Mouse (Mus musculus): ENCODE measurements at regions not wholly inside any gene's neighbourhood (a gene's known extent, or its start where the extent isn't known, plus 50 kb on each side); places are given as distances from the start of the nearest gene placed in this dataset.

DNA sequence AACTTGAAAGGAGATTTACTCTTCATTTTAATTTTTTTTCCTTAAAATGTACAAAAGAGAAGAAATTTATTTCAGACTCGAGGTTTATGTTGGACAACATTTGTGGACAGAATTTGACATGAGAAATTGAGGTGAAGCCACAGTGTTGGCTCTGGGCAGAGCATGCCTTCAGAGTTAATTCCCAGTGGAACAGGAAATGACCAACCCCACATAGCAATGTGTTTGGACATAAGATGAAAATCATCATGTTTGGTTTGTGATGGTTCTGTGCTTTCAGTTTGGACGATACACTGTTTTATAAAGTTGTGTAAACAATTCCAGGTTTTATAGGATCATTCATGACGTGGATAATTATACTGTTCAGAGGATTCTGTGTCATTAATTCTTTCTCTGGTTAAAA lies 271.9 kb upstream of the Mettl25 start:
- H3K27me3 ChIP-seq (replicated peaks; ENCODE audit: control insufficient read depth, insufficient read depth, low read length): no peaks in the 10 kb centered on the region
- 79% methylated on average over 3 of the region's 3 CpGs for WGBS
- no peak overlapping the region for H3K4me2 ChIP-seq (ENCODE audit: low read length)
- no peak overlapping the region for H3K4me3 ChIP-seq (ENCODE audit: low read length)
- no peak overlapping the region for H3K27ac ChIP-seq (ENCODE audit: low read depth, low read length)
- ATAC-seq: no peak
- H3K4me1 ChIP-seq (ENCODE audit: control insufficient read depth, insufficient read depth, low read depth, low read length): no peaks in the 10 kb centered on the region
- no peak overlapping the region for H3K9ac ChIP-seq (ENCODE audit: low read depth, low read length)
- no peaks in the 10 kb centered on the region; the same call in 1 of the 2 replicates for H3K9me3 ChIP-seq (ENCODE audit: control insufficient read depth, low read length)
- H3K36me3 ChIP-seq (ENCODE audit: control insufficient read depth, insufficient read depth, low read length): no peaks in the 10 kb centered on the region

GRCm38 (mm10) chr10:106114743-106115486 lies 273.7 kb upstream of the Mettl25 start:
- Histone ChIP-seq H3K9ac (ENCODE audit: low read depth, low read length) (no peak overlapping the region), H3K27me3 (replicated peaks; ENCODE audit: control insufficient read depth, insufficient read depth, low read length) (no peaks in the 10 kb centered on the region), H3K9me3 (ENCODE audit: control insufficient read depth, low read length) (no peaks in the 10 kb centered on the region; the same call in 1 of the 2 replicates), H3K4me1 (ENCODE audit: control insufficient read depth, insufficient read depth, low read depth, low read length) (no peaks in the 10 kb centered on the region), H3K27ac (ENCODE audit: low read depth, low read length) (no peak overlapping the region), H3K4me2 (ENCODE audit: low read length) (no peak overlapping the region), H3K4me3 (ENCODE audit: low read length) (no peak overlapping the region), H3K36me3 (ENCODE audit: control insufficient read depth, insufficient read depth, low read length) (no peaks in the 10 kb centered on the region)
- ATAC-seq: peak; percentile 87; the same call in 1 of the 2 replicates
- WGBS: 44% methylated on average over 6 of the region's 6 CpGs

GRCm38 (mm10) chr10:106121826-106122225 lies 280.6 kb upstream of the Mettl25 start:
- Histone ChIP-seq H3K9ac (ENCODE audit: low read depth, low read length) (no peak overlapping the region), H3K4me3 (ENCODE audit: low read length) (no peak overlapping the region), H3K36me3 (ENCODE audit: control insufficient read depth, insufficient read depth, low read length) (no peaks in the 10 kb centered on the region), H3K27ac (ENCODE audit: low read depth, low read length) (no peak overlapping the region), H3K4me1 (ENCODE audit: control insufficient read depth, insufficient read depth, low read depth, low read length) (no peaks in the 10 kb centered on the region), H3K9me3 (ENCODE audit: control insufficient read depth, low read length) (no peaks in the 10 kb centered on the region), H3K27me3 (replicated peaks; ENCODE audit: control insufficient read depth, insufficient read depth, low read length) (no peaks in the 10 kb centered on the region), H3K4me2 (ENCODE audit: low read length) (no peak overlapping the region)
- no peak for ATAC-seq
- 71% methylated on average over 2 of the region's 2 CpGs for WGBS

DNA sequence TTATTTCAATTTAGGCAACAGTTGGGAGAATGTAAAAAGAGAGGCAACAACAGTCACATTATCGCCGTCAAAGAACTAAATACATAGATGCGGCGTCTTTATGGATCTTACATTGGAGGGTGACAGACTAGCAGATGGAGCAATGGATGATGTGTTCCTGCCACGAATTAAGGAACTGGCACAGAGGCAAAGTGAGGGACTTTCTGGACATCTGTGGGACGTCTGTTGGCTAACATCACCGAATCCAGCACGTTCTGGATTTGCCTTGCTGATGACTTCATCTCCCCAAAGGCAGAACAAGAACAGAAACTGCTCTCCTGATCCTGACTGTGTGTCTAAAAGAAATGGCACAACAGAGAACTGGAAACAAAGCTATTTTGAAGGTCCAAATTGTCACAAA lies 281.8 kb upstream of the Mettl25 start:
- Histone ChIP-seq H3K4me2 (ENCODE audit: low read length) (no peak overlapping the region), H3K36me3 (ENCODE audit: control insufficient read depth, insufficient read depth, low read length) (no peaks in the 10 kb centered on the region), H3K9ac (ENCODE audit: low read depth, low read length) (no peak overlapping the region), H3K4me3 (ENCODE audit: low read length) (no peak overlapping the region), H3K27me3 (replicated peaks; ENCODE audit: control insufficient read depth, insufficient read depth, low read length) (no peaks in the 10 kb centered on the region), H3K9me3 (ENCODE audit: control insufficient read depth, low read length) (no peaks in the 10 kb centered on the region), H3K27ac (ENCODE audit: low read depth, low read length) (no peak overlapping the region), H3K4me1 (ENCODE audit: control insufficient read depth, insufficient read depth, low read depth, low read length) (no peaks in the 10 kb centered on the region)
- peak; percentile 58; the same call in 1 of the 2 replicates for ATAC-seq
- 77% methylated on average over 8 of the region's 8 CpGs for WGBS

DNA sequence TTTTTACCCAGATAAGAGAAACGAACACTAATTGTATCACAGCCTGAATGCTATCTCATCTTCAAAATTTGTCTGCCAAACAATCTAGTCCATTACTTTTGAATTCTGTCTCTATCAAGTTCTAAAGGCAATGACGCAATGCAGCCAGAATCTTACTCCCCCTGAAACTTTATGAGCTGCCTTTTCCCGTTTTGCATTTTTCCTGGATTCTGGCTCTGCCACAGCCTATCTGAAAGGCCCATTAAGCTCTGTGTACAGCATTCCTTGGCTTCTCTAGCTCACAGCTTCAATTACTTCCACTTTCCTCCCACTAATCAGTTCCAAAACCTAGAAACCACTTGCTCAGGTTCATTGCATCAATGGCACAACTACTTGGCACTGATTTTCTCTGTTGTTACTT lies 298.0 kb upstream of the Ppfia2 start:
- H3K9me3 ChIP-seq (ENCODE audit: control insufficient read depth, low read length): no peaks in the 10 kb centered on the region
- H3K27ac ChIP-seq (ENCODE audit: low read depth, low read length): no peak overlapping the region
- no peak for ATAC-seq
- no peak overlapping the region for H3K4me3 ChIP-seq (ENCODE audit: low read length)
- no peaks in the 10 kb centered on the region for H3K4me1 ChIP-seq (ENCODE audit: control insufficient read depth, insufficient read depth, low read depth, low read length)
- H3K27me3 ChIP-seq (replicated peaks; ENCODE audit: control insufficient read depth, insufficient read depth, low read length): no peaks in the 10 kb centered on the region
- H3K4me2 ChIP-seq (ENCODE audit: low read length): no peak overlapping the region
- 86% methylated on average over 3 of the region's 3 CpGs for WGBS
- no peak overlapping the region for H3K9ac ChIP-seq (ENCODE audit: low read depth, low read length)
- H3K36me3 ChIP-seq (ENCODE audit: control insufficient read depth, insufficient read depth, low read length): no peaks in the 10 kb centered on the region

- ATAC-seq: peak; percentile 71; the same call in 1 of the 2 replicates
- Histone ChIP-seq H3K9me3 (ENCODE audit: control insufficient read depth, low read length) (no peaks in the 10 kb centered on the region), H3K4me1 (ENCODE audit: control insufficient read depth, insufficient read depth, low read depth, low read length) (no peaks in the 10 kb centered on the region), H3K9ac (ENCODE audit: low read depth, low read length) (no peak overlapping the region), H3K4me3 (ENCODE audit: low read length) (no peak overlapping the region), H3K36me3 (ENCODE audit: control insufficient read depth, insufficient read depth, low read length) (no peaks in the 10 kb centered on the region), H3K27me3 (replicated peaks; ENCODE audit: control insufficient read depth, insufficient read depth, low read length) (no peaks in the 10 kb centered on the region), H3K4me2 (ENCODE audit: low read length) (no peak overlapping the region), H3K27ac (ENCODE audit: low read depth, low read length) (no peak overlapping the region)
- WGBS: 47% methylated on average over 1 of the region's 1 CpGs
Observed at GRCm38 (mm10) chr10:106174433-106174832, 295.7 kb upstream of the Ppfia2 start.

- Histone ChIP-seq H3K9me3 (ENCODE audit: control insufficient read depth, low read length) (no peaks in the 10 kb centered on the region), H3K9ac (ENCODE audit: low read depth, low read length) (no peak overlapping the region), H3K27me3 (replicated peaks; ENCODE audit: control insufficient read depth, insufficient read depth, low read length) (no peaks in the 10 kb centered on the region), H3K4me2 (ENCODE audit: low read length) (no peak overlapping the region), H3K36me3 (ENCODE audit: control insufficient read depth, insufficient read depth, low read length) (no peaks in the 10 kb centered on the region), H3K4me3 (ENCODE audit: low read length) (no peak overlapping the region), H3K4me1 (ENCODE audit: control insufficient read depth, insufficient read depth, low read depth, low read length) (no peaks in the 10 kb centered on the region), H3K27ac (ENCODE audit: low read depth, low read length) (no peak overlapping the region)
- 93% methylated on average over 3 of the region's 3 CpGs for WGBS
- no peak for ATAC-seq
Observed at GRCm38 (mm10) chr10:106179651-106180050, 290.5 kb upstream of the Ppfia2 start.

DNA sequence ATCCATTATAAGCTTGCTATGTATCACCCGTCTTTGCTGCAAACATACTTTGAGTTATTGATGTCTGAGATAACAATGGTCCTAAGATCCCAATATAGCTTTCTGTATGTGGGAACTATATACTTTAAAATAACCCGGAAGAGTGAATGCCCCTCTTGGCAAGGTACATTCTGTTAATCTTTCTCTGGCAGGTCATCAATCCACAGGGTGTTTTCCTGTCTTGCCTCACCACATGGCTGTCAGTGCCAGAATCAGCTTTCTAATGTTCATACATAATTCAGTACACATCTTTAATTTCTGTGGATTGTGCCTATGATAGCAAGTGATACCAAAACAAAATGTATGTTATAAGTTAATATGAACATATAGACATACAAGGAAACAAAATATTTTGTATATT lies 267.6 kb upstream of the Ppfia2 start:
- ATAC-seq: no peak
- Histone ChIP-seq H3K9me3 (ENCODE audit: control insufficient read depth, low read length) (no peaks in the 10 kb centered on the region), H3K9ac (ENCODE audit: low read depth, low read length) (no peak overlapping the region), H3K27ac (ENCODE audit: low read depth, low read length) (no peak overlapping the region), H3K27me3 (replicated peaks; ENCODE audit: control insufficient read depth, insufficient read depth, low read length) (no peaks in the 10 kb centered on the region), H3K36me3 (ENCODE audit: control insufficient read depth, insufficient read depth, low read length) (no peaks in the 10 kb centered on the region), H3K4me2 (ENCODE audit: low read length) (no peak overlapping the region), H3K4me1 (ENCODE audit: control insufficient read depth, insufficient read depth, low read depth, low read length) (no peaks in the 10 kb centered on the region), H3K4me3 (ENCODE audit: low read length) (no peak overlapping the region)
- WGBS: 63% methylated on average over 2 of the region's 2 CpGs

DNA sequence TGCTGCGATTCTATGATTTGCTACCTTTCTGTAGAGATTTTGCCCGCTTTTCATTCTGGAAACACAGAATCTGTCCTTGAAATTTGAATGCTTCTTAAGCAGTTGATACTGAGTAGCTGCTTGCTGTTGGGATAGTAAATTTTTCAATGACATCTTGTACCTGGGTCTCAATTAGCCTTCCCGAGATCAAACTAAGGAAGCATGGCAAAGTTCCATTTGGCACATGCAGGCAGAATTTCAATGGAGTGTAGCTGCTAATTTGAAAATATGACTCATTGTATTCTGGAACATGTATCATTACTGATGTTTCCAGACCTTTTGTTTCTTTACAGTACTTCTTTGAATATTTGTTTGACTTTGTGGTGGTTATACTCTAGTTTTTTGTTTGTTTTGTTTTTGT lies 245.9 kb upstream of the Ppfia2 start:
- Histone ChIP-seq H3K27me3 (replicated peaks; ENCODE audit: control insufficient read depth, insufficient read depth, low read length) (no peaks in the 10 kb centered on the region), H3K9ac (ENCODE audit: low read depth, low read length) (no peak overlapping the region), H3K4me1 (ENCODE audit: control insufficient read depth, insufficient read depth, low read depth, low read length) (no peaks in the 10 kb centered on the region), H3K4me3 (ENCODE audit: low read length) (no peak overlapping the region), H3K27ac (ENCODE audit: low read depth, low read length) (no peak overlapping the region), H3K36me3 (ENCODE audit: control insufficient read depth, insufficient read depth, low read length) (no peaks in the 10 kb centered on the region), H3K4me2 (ENCODE audit: low read length) (no peak overlapping the region), H3K9me3 (ENCODE audit: control insufficient read depth, low read length) (no peaks in the 10 kb centered on the region)
- 78% methylated on average over 3 of the region's 3 CpGs for WGBS
- ATAC-seq: no peak

All from hindbrain, embryonic 16.5 days (tissue).